Mouse (Mus musculus) olfactory bulb, adult 2 months (tissue): Measurements from ENCODE around the gene Cenpl.

ENCODE experiments used
- CTCF ChIP-seq: fragments of 200-500 bp; IDR thresholded peaks from 2 replicates; pipeline ENCODE4 v1.5.1; 2012; ENCODE audit warnings: low read depth, mild to moderate bottlenecking, low read length, moderate library complexity; ENCODE audit not compliant: insufficient read depth
- POLR2A ChIP-seq: fragments of 200-500 bp; IDR thresholded peaks from 2 replicates; pipeline ENCODE4 v1.6.1; 2012; ENCODE audit warnings: mild to moderate bottlenecking, low read depth, low read length, moderate library complexity; ENCODE audit not compliant: insufficient read depth

DNA sequence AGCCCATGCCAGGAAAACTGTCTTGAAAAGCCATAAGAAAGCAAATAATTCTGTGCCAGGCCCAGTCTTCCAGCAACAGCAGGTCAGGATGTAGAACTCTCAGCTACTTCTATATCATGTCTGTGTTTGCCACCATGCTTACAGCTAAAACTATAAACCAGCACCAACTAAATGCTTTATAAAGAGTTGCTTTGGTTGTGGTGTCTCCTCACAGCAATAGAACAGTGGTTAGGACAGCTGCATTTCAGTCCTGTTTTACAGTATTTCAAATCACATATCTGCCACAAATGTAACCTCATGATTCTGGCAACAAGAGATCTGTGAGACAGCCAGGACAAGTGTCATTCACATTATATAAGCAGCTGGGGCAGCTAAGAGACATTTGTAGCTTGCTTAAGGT lies 29.7 kb upstream of the Cenpl start:
- TF ChIP-seq POLR2A, result no peak
- TF ChIP-seq CTCF, result no peak
